Mouse (Mus musculus): ENCODE measurements around the gene Vps13a. TPM values are rescaled to one million over a fixed set of nuclear protein-coding genes. Genes with fewer than 3 reads are reported as not detected.
"Not testable (repeated sequence)": the region's sequence is repeated elsewhere in the genome, so short reads cannot be mapped to it uniquely, and the experiment has no call there.

Gene Vps13a
- polyA plus RNA-seq, 1 experiment = 2.9 TPM

GRCm38 (mm10) chr19:16804578-16804977 lies 23.8 kb upstream of the Vps13a start:
- H3K27me3 ChIP-seq (ENCODE audit: control insufficient read depth, insufficient read depth, low read length) = no peaks in the 10 kb centered on the region
- H3K4me3 ChIP-seq (ENCODE audit: extremely low read depth, insufficient read depth, insufficient read length) = no peak overlapping the region
- TF ChIP-seq CTCF (IDR thresholded peaks at IDR 0.05; ENCODE audit: extremely low read depth, insufficient read depth, insufficient read length, insufficient replicate concordance) (no peak), POLR2A (IDR thresholded peaks at IDR 0.05; ENCODE audit: low read depth, low read length) (no peak)
- no peak overlapping the region for H3K27ac ChIP-seq (ENCODE audit: insufficient read depth, low read length)
- WGBS = 20% methylated on average over 1 of the region's 11 CpGs
- H3K4me1 ChIP-seq (ENCODE audit: control insufficient read depth, insufficient read depth, insufficient read length) = no peaks in the 10 kb centered on the region
- no peak for DNase-seq (ENCODE audit: low read depth in 1 of 2, low spot score in 2 of 2)
- no peaks in the 10 kb centered on the region for H3K36me3 ChIP-seq (ENCODE audit: control insufficient read depth, insufficient read depth, low read length)

- WGBS = 1% methylated on average over 3 of the region's 3 CpGs
- Histone ChIP-seq H3K27ac (ENCODE audit: insufficient read depth, low read length) (no peak overlapping the region), H3K36me3 (ENCODE audit: control insufficient read depth, insufficient read depth, low read length) (no peaks in the 10 kb centered on the region), H3K27me3 (ENCODE audit: control insufficient read depth, insufficient read depth, low read length) (no peaks in the 10 kb centered on the region), H3K4me1 (ENCODE audit: control insufficient read depth, insufficient read depth, insufficient read length) (no peaks in the 10 kb centered on the region), H3K4me3 (ENCODE audit: extremely low read depth, insufficient read depth, insufficient read length) (no peak overlapping the region)
- TF ChIP-seq POLR2A (IDR thresholded peaks at IDR 0.05; ENCODE audit: low read depth, low read length) (no peak), CTCF (IDR thresholded peaks at IDR 0.05; ENCODE audit: extremely low read depth, insufficient read depth, insufficient read length, insufficient replicate concordance) (no peak)
- peak in 1 of 2 experiments; percentile 36 for DNase-seq (ENCODE audit: low read depth in 1 of 2, low spot score in 2 of 2)
These were observed 22.0 kb upstream of the Vps13a start for GRCm38 (mm10) chr19:16802707-16803106.

- Histone ChIP-seq H3K27ac (ENCODE audit: insufficient read depth, low read length) (no peak overlapping the region), H3K27me3 (ENCODE audit: control insufficient read depth, insufficient read depth, low read length) (no peaks in the 10 kb centered on the region), H3K4me3 (ENCODE audit: extremely low read depth, insufficient read depth, insufficient read length) (no peak overlapping the region), H3K36me3 (ENCODE audit: control insufficient read depth, insufficient read depth, low read length) (no peaks in the 10 kb centered on the region), H3K4me1 (ENCODE audit: control insufficient read depth, insufficient read depth, insufficient read length) (no peaks in the 10 kb centered on the region)
- TF ChIP-seq CTCF (IDR thresholded peaks at IDR 0.05; ENCODE audit: extremely low read depth, insufficient read depth, insufficient read length, insufficient replicate concordance) (no peak), POLR2A (IDR thresholded peaks at IDR 0.05; ENCODE audit: low read depth, low read length) (no peak)
- DNase-seq (ENCODE audit: low read depth in 1 of 2, low spot score in 2 of 2) = no peak
- 67% methylated on average over 3 of the region's 3 CpGs for WGBS
These were observed 21.4 kb upstream of the Vps13a start for GRCm38 (mm10) chr19:16802123-16802522.

GRCm38 (mm10) chr19:16797923-16798322 lies 17.2 kb upstream of the Vps13a start:
- no peak overlapping the region for H3K27ac ChIP-seq (ENCODE audit: insufficient read depth, low read length)
- H3K4me3 ChIP-seq (ENCODE audit: extremely low read depth, insufficient read depth, insufficient read length) = no peak overlapping the region
- H3K4me1 ChIP-seq (ENCODE audit: control insufficient read depth, insufficient read depth, insufficient read length) = no peaks in the 10 kb centered on the region
- WGBS = 74% methylated on average over 4 of the region's 4 CpGs
- TF ChIP-seq CTCF (IDR thresholded peaks at IDR 0.05; ENCODE audit: extremely low read depth, insufficient read depth, insufficient read length, insufficient replicate concordance) = no peak
- no peak for DNase-seq (ENCODE audit: low read depth in 1 of 2, low spot score in 2 of 2)
- H3K36me3 ChIP-seq (ENCODE audit: control insufficient read depth, insufficient read depth, low read length) = no peaks in the 10 kb centered on the region
- H3K27me3 ChIP-seq (ENCODE audit: control insufficient read depth, insufficient read depth, low read length) = no peaks in the 10 kb centered on the region

- not testable (repeated sequence) for H3K4me1 ChIP-seq (ENCODE audit: control insufficient read depth, insufficient read depth, insufficient read length); H3K27me3 ChIP-seq (ENCODE audit: control insufficient read depth, insufficient read depth, low read length); H3K4me3 ChIP-seq (ENCODE audit: extremely low read depth, insufficient read depth, insufficient read length); DNase-seq (ENCODE audit: low read depth in 1 of 2, low spot score in 2 of 2); H3K36me3 ChIP-seq (ENCODE audit: control insufficient read depth, insufficient read depth, low read length); H3K27ac ChIP-seq (ENCODE audit: insufficient read depth, low read length)
- 95% methylated on average over 3 of the region's 3 CpGs for WGBS
These were observed 13.8 kb upstream of the Vps13a start for GRCm38 (mm10) chr19:16794486-16794885.

- Histone ChIP-seq H3K27ac (ENCODE audit: insufficient read depth, low read length) (no peak overlapping the region), H3K4me1 (ENCODE audit: control insufficient read depth, insufficient read depth, insufficient read length) (no peaks in the 10 kb centered on the region), H3K27me3 (ENCODE audit: control insufficient read depth, insufficient read depth, low read length) (no peaks in the 10 kb centered on the region), H3K36me3 (ENCODE audit: control insufficient read depth, insufficient read depth, low read length) (no peaks in the 10 kb centered on the region), H3K4me3 (ENCODE audit: extremely low read depth, insufficient read depth, insufficient read length) (no peak overlapping the region)
- 72% methylated on average over 4 of the region's 4 CpGs for WGBS
- TF ChIP-seq POLR2A (IDR thresholded peaks at IDR 0.05; ENCODE audit: low read depth, low read length) (no peak), CTCF (IDR thresholded peaks at IDR 0.05; ENCODE audit: extremely low read depth, insufficient read depth, insufficient read length, insufficient replicate concordance) (no peak)
- no peak for DNase-seq (ENCODE audit: low read depth in 1 of 2, low spot score in 2 of 2)
These were observed 9.2 kb upstream of the Vps13a start for GRCm38 (mm10) chr19:16789930-16790329.

- no peaks in the 10 kb centered on the region for H3K4me1 ChIP-seq (ENCODE audit: control insufficient read depth, insufficient read depth, insufficient read length)
- H3K27me3 ChIP-seq (ENCODE audit: control insufficient read depth, insufficient read depth, low read length) = no peaks in the 10 kb centered on the region
- DNase-seq (ENCODE audit: low read depth in 1 of 2, low spot score in 2 of 2) = no peak
- TF ChIP-seq CTCF (IDR thresholded peaks at IDR 0.05; ENCODE audit: extremely low read depth, insufficient read depth, insufficient read length, insufficient replicate concordance) (no peak), POLR2A (IDR thresholded peaks at IDR 0.05; ENCODE audit: low read depth, low read length) (no peak)
- no peak overlapping the region for H3K4me3 ChIP-seq (ENCODE audit: extremely low read depth, insufficient read depth, insufficient read length)
- no peaks in the 10 kb centered on the region for H3K36me3 ChIP-seq (ENCODE audit: control insufficient read depth, insufficient read depth, low read length)
- H3K27ac ChIP-seq (ENCODE audit: insufficient read depth, low read length) = no peak overlapping the region
- WGBS = 27% methylated on average over 3 of the region's 3 CpGs
These were observed 4.1 kb upstream of the Vps13a start for GRCm38 (mm10) chr19:16784879-16785278.

Measured in spleen, adult 2 months (tissue).